Mouse (Mus musculus) brown adipose tissue, adult 24 weeks (tissue): ENCODE data around the gene Ccdc84. TPM values are rescaled to one million over a fixed set of nuclear protein-coding genes. Genes with fewer than 3 reads are reported as not detected.

ENCODE experiments used
- polyA plus RNA-seq: library from polyadenylated mRNA; stranded (reverse); fragments of >200 nt; gene quantifications from 2 replicates; pipeline ENCODE4 v1.2.4, GENCODE M21; 2012; ENCODE audit not compliant: missing spikeins, insufficient read depth, insufficient read length

Ccdc84 gene
- polyA plus RNA-seq, 1 experiment, result 7.3 TPM

Other genes with a start within 250 kb of the Ccdc84 start
- gene Cbl, start 184.5 kb downstream of the Ccdc84 start, polyA plus RNA-seq, result 10.8 and 11.6 TPM in 2 replicates
- gene Ccdc153, start 177.9 kb downstream of the Ccdc84 start, polyA plus RNA-seq, result not detected in 2 replicates
- not detected in 2 replicates for gene Pdzd3, start 167.1 kb downstream of the Ccdc84 start, polyA plus RNA-seq
- 8.7 and 8.8 TPM in 2 replicates for gene Nlrx1, start 150.0 kb downstream of the Ccdc84 start, polyA plus RNA-seq
- 0.36 TPM in 1 of 2 replicates, not detected in the other for gene Abcg4, start 130.0 kb downstream of the Ccdc84 start, polyA plus RNA-seq
- 4.7 and 5.1 TPM in 2 replicates for gene Hinfp, start 112.9 kb downstream of the Ccdc84 start, polyA plus RNA-seq
- 9.7 and 11.8 TPM in 2 replicates for gene C2cd2l, start 98.3 kb downstream of the Ccdc84 start, polyA plus RNA-seq
- gene Dpagt1, start 92.5 kb downstream of the Ccdc84 start, polyA plus RNA-seq, result 14.6 and 17.9 TPM in 2 replicates
- gene H2afx, start 83.9 kb downstream of the Ccdc84 start, polyA plus RNA-seq, result 2.9 and 4.8 TPM in 2 replicates
- 58.0 and 61.8 TPM in 2 replicates for gene Hmbs, start 74.3 kb downstream of the Ccdc84 start, polyA plus RNA-seq
- gene Vps11, start 56.9 kb downstream of the Ccdc84 start, polyA plus RNA-seq, result 19.2 and 25.3 TPM in 2 replicates
- 30.8 and 42.2 TPM in 2 replicates for gene Hyou1, start 39.1 kb downstream of the Ccdc84 start, polyA plus RNA-seq
- gene Slc37a4, start 21.7 kb downstream of the Ccdc84 start, polyA plus RNA-seq, result 19.2 and 21.2 TPM in 2 replicates
- gene Rps25, start 11.4 kb downstream of the Ccdc84 start, polyA plus RNA-seq, result 1,821 and 1,946 TPM in 2 replicates
- gene Trappc4, start 11.0 kb downstream of the Ccdc84 start, polyA plus RNA-seq, result 112 and 145 TPM in 2 replicates
- not detected in 2 replicates for gene Foxr1, start 22.6 kb upstream of the Ccdc84 start, polyA plus RNA-seq
- gene Upk2, start 36.4 kb upstream of the Ccdc84 start, polyA plus RNA-seq, result not detected in 2 replicates
- gene Bcl9l, start 64.3 kb upstream of the Ccdc84 start, polyA plus RNA-seq, result 19.2 and 24.4 TPM in 2 replicates
- not detected in 2 replicates for gene Cxcr5, start 143.3 kb upstream of the Ccdc84 start, polyA plus RNA-seq
- gene Ddx6, start 186.3 kb upstream of the Ccdc84 start, polyA plus RNA-seq, result 56.9 and 60.7 TPM in 2 replicates